Mouse (Mus musculus) brown adipose tissue, adult 24 weeks (tissue): ENCODE measurements around the gene Atp13a3. TPM values are rescaled to one million over a fixed set of nuclear protein-coding genes. Genes with fewer than 3 reads are reported as not detected.

ENCODE experiments used
- H3K27ac ChIP-seq: fragments of 200-500 bp; replicated peaks from 2 replicates; pipeline ENCODE4 v1.5.1; 2012; ENCODE audit warnings: low read depth, mild to moderate bottlenecking, low read length
- H3K4me1 ChIP-seq: fragments of 200-500 bp; 2 replicates; pipeline ENCODE4 v1.6.1; 2012; ENCODE audit warnings: low read length, mixed read lengths; ENCODE audit not compliant: control insufficient read depth, insufficient read depth, insufficient read length
- H3K4me3 ChIP-seq: fragments of 200-500 bp; 2 replicates; pipeline ENCODE4 v1.5.1; 2012; ENCODE audit warnings: low read depth, mild to moderate bottlenecking, low read length, moderate library complexity; ENCODE audit not compliant: insufficient read depth
- polyA plus RNA-seq: library from polyadenylated mRNA; stranded (reverse); fragments of >200 nt; gene quantifications from 2 replicates; pipeline ENCODE4 v1.2.4, GENCODE M21; 2012; ENCODE audit not compliant: missing spikeins, insufficient read depth, insufficient read length

Gene Atp13a3
- polyA plus RNA-seq, 1 experiment = 31.4 TPM

DNA sequence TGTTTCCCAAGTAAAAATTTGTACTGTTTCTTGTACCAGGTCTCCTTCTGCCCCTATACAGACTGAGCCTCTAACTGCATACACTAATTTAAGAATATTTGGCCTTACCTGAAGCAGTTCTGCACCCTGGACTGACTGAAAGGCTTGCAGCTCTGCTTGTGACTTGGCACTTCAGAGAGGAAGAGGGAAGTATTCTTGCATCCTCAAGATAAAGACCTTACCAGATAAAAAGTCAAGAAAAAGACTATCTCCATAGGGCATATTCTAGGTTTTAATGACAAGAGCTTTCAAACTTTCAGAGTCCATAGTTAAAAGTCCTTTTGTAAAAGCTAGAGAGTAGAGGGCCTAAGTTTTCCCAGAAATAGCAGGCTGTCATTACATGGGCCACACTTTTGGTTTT lies 95.1 kb downstream of the Atp13a3 start, which contains the start of gene Gp5:
Gene Gp5, minus strand, starts transcription at position 133 of the 400 bp plus-strand sequence.
- Histone ChIP-seq H3K4me3 (peak within 1 kb of the TSS; percentile 55; the same call in 1 of the 2 replicates), H3K27ac (no peak within 1 kb of the TSS), H3K4me1 (peaks cover 3% of the 10 kb centered on the region; the same call in 1 of the 2 replicates)

GRCm38 (mm10) chr16:30310171-30310515 lies 95.6 kb downstream of the Atp13a3 start:
- Histone ChIP-seq H3K27ac (no peak overlapping the region), H3K4me3 (no peak overlapping the region)

DNA sequence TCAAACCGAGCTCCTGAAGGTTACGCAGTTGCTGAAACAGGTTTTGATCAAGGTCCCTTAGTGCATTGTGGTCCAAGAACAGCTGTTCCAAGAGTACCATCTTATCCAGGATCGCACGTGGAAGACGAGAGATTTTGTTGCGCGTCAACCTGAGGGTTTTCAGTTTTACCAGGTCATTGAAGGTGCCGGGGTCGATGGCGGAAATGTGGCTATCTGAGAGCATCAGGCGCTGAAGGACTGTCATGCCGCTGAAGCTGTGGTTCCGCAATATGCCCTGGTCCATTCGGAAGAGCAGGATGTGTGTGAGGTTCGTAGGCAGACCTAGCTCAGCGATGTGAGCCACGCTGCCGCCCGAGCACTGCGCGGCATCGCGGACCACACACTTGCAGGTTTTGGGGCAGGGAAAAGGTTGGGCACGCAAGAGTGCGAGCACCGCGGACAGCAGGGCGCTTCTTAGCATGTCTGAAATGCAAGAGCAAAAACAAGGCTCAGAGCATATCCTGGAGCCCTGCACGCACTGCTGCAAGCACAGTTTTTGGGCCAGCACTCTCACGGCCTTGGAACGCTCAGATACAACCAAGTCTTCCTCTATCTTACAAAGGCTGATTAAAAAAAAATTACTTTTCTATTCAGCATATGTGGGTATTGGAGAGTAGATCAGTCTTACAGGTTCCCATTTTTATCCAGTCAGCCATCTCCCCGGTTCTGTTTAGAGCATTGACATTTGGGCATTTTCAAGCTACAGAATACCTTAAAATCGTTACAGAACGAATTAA lies 96.2 kb downstream of the Atp13a3 start:
- Histone ChIP-seq H3K27ac (no peak overlapping the region), H3K4me1 (peaks cover 3% of the 10 kb centered on the region; the same call in 1 of the 2 replicates), H3K4me3 (peak overlapping the region; percentile 55)

More at GRCm38 (mm10) chr16:30310171-30310515, 95.6 kb downstream of the Atp13a3 start:
- H3K4me1 ChIP-seq = peaks cover 3% of the 10 kb centered on the region; the same call in 1 of the 2 replicates

- Histone ChIP-seq H3K4me3 (peak overlapping the region; percentile 55), H3K4me1 (peaks cover 3% of the 10 kb centered on the region; the same call in 1 of the 2 replicates), H3K27ac (no peak overlapping the region)
These were observed 97.0 kb downstream of the Atp13a3 start for GRCm38 (mm10) chr16:30308616-30309394.

GRCm38 (mm10) chr16:30307961-30308615 lies 97.7 kb downstream of the Atp13a3 start:
- Histone ChIP-seq H3K27ac (no peak overlapping the region), H3K4me1 (peaks cover 3% of the 10 kb centered on the region; the same call in 1 of the 2 replicates), H3K4me3 (peak overlapping the region; percentile 55)

- H3K4me3 ChIP-seq = no peak overlapping the region
- peaks cover 3% of the 10 kb centered on the region; the same call in 1 of the 2 replicates for H3K4me1 ChIP-seq
- no peak overlapping the region for H3K27ac ChIP-seq
These were observed 98.5 kb downstream of the Atp13a3 start for GRCm38 (mm10) chr16:30307306-30307705.

- Histone ChIP-seq H3K27ac (no peak overlapping the region), H3K4me3 (no peak overlapping the region), H3K4me1 (peaks cover 3% of the 10 kb centered on the region; the same call in 1 of the 2 replicates)
These were observed 99.7 kb downstream of the Atp13a3 start for GRCm38 (mm10) chr16:30306102-30306501.

GRCm38 (mm10) chr16:30304236-30304635 lies 101.5 kb downstream of the Atp13a3 start:
- H3K4me1 ChIP-seq = no peaks in the 10 kb centered on the region; the same call in 1 of the 2 replicates
- no peak overlapping the region for H3K4me3 ChIP-seq
- H3K27ac ChIP-seq = no peak overlapping the region

DNA sequence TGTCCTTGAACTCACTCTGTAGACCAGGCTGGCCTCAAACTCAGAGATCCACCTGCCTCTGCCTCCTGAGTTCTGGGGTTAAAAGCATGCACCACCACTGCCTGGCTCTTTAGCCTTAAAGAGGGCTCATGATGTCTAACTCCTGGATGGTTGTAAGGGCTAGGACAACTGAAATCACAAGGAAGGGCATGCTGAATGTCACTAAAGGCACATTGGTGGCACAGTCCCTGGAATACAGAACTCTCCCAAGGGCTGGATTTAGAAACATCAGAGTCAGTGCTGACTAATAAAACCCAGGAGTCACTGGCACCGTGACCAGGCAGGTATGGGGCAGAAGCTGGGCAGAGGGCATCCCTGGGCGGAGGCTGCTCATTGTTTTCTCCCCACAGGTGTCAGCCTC lies 102.4 kb downstream of the Atp13a3 start:
- H3K4me1 ChIP-seq = no peaks in the 10 kb centered on the region; the same call in 1 of the 2 replicates
- no peak overlapping the region for H3K27ac ChIP-seq
- no peak overlapping the region for H3K4me3 ChIP-seq

DNA sequence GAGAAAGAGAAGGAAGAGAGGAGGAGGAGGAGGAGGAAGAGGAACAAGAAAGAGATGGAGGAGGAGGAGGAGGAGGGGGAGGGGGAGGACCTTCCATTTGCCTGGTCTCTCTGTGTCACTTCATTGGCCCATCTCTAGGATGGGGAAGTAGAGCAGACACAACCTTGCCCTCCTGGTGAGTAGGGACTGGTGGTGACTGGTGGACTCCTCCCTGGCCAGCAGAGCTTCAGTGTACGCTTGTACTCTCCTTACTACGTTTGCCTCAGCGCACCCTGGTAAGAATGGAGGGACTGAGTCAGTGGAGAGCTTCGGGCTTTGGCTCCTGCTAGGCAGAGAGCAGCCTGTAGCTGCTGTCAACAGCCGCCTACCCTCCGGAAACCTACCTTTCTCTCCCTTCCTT lies 103.1 kb downstream of the Atp13a3 start:
- no peaks in the 10 kb centered on the region for H3K4me1 ChIP-seq
- H3K27ac ChIP-seq = no peak overlapping the region
- H3K4me3 ChIP-seq = no peak overlapping the region

DNA sequence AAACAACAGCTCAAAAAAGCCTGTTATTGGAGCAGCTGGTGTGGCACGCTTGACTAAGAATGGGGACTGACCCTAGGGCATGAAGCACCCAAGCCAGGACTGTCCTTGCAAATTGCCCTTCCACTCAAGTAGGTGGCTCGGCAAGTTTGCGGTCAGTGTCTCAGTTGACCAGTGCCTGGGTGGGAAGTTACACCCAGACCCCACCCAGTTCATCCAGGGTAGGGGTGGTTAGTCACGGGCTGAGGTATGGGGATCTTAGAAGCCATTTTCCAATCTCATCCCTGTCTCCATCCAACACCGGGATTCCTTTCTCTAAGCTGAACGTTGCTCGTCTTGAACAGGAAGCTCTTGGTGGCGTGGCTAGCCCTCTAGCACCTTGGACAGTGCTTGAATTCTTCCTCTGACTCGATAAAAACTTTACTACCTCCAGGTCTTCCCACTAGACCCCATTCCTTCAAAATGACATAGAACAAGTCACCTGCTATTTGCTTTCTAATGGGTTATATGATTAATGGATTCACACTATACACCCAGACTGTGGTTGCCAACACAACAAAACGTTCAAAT lies 106.0 kb downstream of the Atp13a3 start:
- no peak overlapping the region for H3K4me3 ChIP-seq

DNA sequence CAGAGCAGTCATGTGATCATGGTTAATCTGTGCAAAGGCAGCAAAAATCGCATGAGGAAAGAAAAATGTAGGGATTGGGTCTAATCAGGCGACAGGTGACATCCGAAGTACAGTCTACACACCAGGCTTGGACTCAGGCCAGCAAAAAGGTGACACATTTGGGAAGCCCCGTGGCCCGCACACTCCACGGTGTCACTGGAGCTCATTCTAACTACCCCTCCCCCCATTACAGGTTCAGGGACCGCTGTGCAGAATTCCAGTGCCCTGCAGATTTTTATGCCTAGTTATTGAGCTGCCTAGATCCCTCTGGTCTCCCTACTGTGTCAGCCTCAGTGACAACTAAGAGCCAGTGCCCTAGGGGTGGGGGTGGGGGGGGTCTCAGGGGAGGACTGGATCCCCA lies 108.3 kb downstream of the Atp13a3 start:
- Histone ChIP-seq H3K4me3 (no peak overlapping the region), H3K4me1 (no peaks in the 10 kb centered on the region), H3K27ac (no peak overlapping the region)

More for the DNA sequence above, 106.0 kb downstream of the Atp13a3 start:
- Histone ChIP-seq H3K4me1 (no peaks in the 10 kb centered on the region), H3K27ac (no peak overlapping the region)

DNA sequence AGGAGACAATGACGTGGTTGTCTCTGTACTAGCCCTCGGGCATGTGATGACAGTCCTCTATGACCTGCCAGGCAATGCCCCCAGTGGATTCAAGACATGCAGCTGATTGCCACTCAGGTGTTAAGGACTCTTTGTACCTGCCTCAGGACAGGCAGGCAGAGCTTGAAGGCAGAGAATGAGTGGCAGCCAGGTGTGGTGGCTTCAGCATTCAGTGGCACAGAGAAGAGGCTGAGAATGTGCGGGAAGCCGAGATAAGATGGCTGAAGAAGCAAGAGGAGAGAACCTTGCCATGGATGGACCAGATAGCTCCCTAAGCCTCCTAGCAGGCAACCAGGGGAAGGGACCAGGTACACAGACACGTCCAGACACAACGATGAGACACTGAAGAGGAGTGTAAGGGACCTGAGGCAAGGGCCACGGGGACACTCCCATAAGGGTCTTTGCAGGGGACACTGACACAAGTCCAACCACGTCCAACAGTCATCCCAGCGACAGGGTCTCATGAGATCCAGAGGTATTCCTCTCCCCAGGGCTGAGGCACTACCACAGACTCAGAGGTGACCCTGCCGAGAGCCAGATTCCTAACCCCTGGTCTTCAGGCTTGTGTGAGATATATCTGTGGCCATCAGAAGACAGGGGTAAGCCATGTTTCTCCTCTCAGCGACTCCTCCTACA lies 109.0 kb downstream of the Atp13a3 start:
- no peak overlapping the region for H3K4me3 ChIP-seq

DNA sequence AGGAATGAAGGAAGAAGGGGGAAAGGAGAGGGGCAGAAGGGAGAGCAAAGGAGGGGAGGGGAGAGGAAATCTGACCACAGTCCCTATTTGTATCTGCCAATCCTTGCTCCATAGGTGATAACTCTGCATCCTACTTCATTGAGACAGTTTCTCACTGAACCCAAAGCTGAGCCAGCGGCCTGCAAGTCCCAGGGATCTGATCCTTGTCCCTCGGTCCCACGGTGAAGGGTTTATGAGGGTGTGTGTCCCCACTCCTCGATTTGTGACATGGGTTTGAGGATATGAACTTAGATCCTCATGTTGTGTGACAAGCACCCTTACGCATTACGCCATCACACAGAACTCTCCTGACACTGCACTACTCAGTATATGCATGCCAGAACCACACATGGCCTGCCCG lies 110.7 kb downstream of the Atp13a3 start:
- H3K4me1 ChIP-seq = no peaks in the 10 kb centered on the region
- no peak overlapping the region for H3K27ac ChIP-seq
- H3K4me3 ChIP-seq = no peak overlapping the region

More for the DNA sequence above, 109.0 kb downstream of the Atp13a3 start:
- H3K27ac ChIP-seq = no peak overlapping the region
- no peaks in the 10 kb centered on the region for H3K4me1 ChIP-seq
